Mouse (Mus musculus) cerebellum, adult 2 months (tissue): ENCODE measurements around the gene Chad.

Experiments used
- CTCF ChIP-seq: fragments of 200-500 bp; IDR thresholded peaks from 2 replicates; pipeline ENCODE4 v1.5.1; 2011; ENCODE audit warnings: low read depth, mild to moderate bottlenecking, control low read depth, low read length, moderate library complexity, borderline replicate concordance; ENCODE audit not compliant: insufficient read depth
- POLR2A ChIP-seq: fragments of 200-500 bp; IDR thresholded peaks from 2 replicates; pipeline ENCODE4 v1.6.1; 2011; ENCODE audit warnings: low read length, control low read depth, borderline replicate concordance; ENCODE audit not compliant: insufficient read depth

DNA sequence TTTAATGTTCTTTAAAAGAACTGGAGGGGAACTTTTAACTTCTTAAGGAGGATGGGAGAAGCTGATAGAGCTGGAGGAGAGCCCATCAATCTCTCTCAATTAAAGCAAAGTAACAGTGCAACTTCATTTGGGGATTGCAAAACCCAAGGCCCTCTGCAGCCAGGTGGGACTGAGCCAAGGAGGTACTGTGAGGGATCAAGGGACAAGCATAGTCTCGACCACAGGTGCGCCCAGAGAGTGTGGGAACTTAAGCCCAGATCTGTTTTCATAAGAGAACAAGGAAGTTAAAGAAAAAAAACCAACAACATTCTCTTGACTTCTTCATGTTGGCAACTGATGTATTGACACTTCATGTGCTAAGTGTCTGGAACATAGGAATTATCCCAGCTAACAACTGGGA, 10.2 kb downstream of the Chad start:
- TF ChIP-seq CTCF (no peak), POLR2A (no peak)
